Mouse (Mus musculus) heart, postnatal 25 days (tissue): Measurements from ENCODE around the gene Zscan2. TPM values are rescaled to one million over a fixed set of nuclear protein-coding genes. Genes with fewer than 3 reads are reported as not detected.
"Not testable (repeated sequence)": the region's sequence is repeated elsewhere in the genome, so short reads cannot be mapped to it uniquely, and the experiment has no call there.

Experiments used
- DNase-seq: peaks from one replicate; pipeline ENCODE4 v3.0.0; 2022; ENCODE audit warnings: low spot score
- intact Hi-C: fragments of 180-260 bp; cut with DNase I; formaldehyde crosslinking; loops from one replicate; pipeline ENCODE4 v1.15.1; 2025
- total RNA-seq, 2 experiments: library from RNA; stranded (reverse); gene quantifications; 2 replicates each; pipeline ENCODE4 v1.2.3; 2021

Zscan2 gene
- total RNA-seq, result 1 to 10 TPM; 5.4 to 6.1 TPM

DNA sequence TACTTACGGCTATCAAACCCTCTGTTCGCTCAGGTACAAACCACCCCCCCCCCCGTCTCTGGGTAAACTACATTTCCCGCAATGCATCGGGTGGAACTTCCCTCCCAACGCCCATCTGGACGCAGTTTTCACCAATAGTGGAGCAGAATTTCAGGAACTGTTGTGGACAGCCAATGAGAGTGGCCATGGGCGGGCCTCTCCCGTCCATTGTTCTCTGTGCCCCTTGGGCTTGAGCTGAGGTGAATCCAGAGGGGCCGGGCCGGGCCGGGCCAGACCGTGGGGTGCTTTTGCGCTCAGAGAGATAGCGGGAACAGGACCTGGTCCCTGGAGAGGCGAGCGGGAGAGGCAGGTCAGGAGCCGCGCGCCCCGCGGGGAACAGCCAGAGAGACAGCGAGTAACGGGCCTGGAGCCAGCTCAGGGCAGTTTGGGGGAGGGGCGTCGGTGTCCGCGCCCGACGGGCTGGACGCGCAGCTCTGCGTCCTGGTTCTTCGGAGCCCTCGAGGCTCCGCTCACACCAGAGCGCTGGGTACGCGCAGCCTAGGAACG lies at the start of gene Zscan2:
TSS of gene Zscan2 (plus strand) at position 192 of the 546 bp plus-strand sequence.
- intact Hi-C loops, result loop anchor here (5.0 to 10.0 kb wide), 2 partner anchors 201 to 484 kb away; partner anchors contain the start of gene Rps17
- peak; percentile 87 for DNase-seq

DNA sequence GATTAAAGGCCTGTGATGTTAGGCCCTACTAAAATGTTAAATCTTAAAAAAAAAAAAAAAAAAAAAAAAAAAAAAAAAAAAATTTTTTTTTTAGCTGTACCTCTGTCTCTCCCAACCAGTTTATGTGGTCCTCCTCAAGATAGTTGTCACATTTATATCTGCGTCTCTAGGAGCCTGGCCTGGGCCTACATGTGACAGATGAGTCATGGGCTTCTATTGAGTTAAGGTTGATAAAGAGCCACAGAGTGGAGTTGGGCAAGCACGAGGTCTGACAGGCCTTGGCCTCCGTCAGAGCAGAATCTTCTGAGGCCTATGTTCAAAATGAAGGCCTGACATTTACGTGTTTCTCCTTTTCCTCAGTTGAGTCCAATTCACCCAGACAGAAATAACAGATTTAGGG lies 47.3 kb upstream of the Zscan2 start:
- intact Hi-C loops, result no loop called here
- DNase-seq, result no peak

DNA sequence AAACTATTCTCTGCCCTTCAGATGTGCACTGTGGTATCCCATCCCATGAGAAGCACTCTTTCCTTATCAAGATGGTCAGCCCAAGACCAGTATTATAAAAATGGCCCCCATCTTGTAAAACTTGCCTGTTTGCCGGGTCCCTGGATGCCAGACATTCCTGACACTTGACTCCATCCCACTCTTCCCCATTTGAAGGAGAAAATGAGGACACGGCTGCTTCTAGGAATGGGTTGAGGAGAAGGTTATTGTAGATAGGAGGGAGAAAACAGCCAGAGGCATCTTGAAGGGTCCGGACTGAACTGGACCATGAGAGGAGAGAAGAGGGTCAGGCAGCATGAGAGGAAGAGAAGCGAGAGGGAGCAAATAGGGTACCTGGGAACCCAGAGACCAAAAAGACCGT lies 44.1 kb upstream of the Zscan2 start:
- intact Hi-C loops, result no loop called here
- DNase-seq, result no peak

DNA sequence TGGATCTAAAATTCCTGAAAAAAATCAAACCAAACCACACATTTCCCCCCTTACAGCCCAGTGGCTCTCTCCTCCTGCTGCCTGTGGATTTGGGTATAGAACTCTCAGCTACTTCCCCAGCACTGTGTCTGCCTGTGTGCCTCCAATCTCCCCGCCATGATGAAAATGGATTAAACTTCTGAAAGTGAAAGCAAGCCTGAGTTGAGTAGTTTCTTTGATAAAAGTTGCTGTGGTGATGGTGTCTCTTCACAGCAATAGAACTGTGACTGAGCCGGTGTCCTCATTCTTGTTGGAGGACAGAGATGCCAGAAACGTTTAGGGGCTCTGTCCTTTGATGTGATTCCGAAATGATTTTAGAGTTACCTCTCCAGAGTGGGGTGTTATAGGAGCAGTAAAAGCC lies 39.9 kb upstream of the Zscan2 start:
- no peak for DNase-seq
- intact Hi-C loops, result no loop called here

DNA sequence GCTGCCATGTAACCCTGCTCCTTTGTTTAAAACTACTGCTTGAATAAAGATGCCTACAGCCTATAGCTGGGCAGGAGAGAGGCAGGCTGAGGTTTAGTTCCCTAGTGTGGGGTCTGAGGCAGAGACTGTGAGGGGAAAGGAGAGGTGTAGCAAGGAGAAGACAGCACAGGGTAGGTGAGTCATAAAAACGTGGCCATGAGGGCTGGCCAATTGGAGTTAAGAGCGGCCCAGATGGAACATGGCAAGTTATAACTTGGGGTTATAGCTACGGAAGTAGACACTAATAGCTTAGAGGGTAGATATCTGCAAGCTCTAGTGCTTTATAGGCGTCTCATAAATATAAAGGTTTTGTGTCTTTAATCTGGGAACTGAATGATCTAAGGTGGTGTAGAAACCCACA lies 37.5 kb upstream of the Zscan2 start:
- intact Hi-C loops, result no loop called here
- no peak for DNase-seq

DNA sequence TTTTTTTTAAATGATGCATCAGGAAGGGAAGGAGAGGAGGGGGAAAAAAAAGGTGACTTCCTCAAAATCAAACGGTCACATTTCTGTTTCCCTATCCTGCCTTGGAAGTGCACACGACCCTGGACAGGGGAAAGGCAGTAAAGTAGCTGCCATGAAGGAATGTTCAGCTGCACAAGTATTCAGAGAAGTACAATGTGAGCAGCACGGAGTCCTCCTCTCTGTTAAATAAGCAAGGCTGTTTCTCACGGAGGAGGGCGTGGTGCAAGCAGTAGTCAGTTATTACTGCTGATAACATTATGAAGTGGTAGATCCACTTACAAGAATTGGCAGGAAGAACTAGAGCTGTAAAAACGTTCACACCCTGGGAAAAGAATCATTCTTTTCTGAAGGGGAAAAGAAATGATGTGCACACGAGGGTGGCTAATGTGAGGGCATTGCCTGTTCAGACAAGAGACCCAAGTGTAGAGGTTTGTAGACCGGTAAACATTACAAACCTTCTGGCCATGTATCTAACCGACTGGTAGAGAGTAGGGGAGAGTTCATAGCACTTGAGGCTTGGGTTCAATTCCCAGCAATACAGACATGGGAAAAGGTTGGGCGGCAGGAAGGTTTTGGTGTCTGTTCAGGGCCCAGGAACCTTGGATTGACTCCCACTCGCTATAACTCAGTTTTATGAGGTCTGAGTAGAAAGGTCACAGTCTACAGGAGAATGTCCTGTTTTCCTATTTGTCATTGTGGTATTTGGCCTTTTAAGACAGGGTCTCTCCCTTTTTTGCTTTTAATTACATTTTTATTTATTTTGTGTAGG lies 36.6 kb upstream of the Zscan2 start:
- intact Hi-C loops, result no loop called here
- no peak for DNase-seq

DNA sequence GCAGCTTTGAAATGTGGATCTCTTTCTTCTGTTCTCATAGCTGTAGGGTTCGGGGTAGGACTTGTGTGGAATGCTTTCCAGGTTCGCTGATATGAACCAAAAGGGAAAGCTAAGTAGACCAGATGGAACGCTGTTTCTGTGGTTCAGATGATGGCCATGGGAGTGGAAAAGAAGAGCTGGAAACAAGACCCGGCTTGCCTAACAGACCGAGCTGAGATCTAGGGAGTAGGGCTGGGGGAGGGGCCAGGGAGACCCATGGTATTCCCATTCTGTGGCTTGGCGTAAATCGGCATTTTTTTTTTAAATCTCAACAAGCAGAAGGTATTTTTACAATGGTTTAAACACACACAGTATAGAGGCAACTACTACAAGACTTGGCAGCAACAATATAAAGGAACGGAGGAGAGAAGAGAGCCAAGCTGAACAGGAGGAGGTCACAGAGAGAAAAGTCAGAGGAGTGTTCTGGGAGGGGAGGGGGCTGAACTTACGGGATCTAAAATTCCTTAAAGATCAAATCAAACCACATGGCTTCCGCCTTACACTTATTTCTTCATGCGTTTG lies 34.8 kb upstream of the Zscan2 start, which contains the start of gene Iqgap1:
TSS of gene Iqgap1 (minus strand) at position 132 of the 561 bp plus-strand sequence.
- DNase-seq, result no peak
- intact Hi-C loops, result no loop called here

DNA sequence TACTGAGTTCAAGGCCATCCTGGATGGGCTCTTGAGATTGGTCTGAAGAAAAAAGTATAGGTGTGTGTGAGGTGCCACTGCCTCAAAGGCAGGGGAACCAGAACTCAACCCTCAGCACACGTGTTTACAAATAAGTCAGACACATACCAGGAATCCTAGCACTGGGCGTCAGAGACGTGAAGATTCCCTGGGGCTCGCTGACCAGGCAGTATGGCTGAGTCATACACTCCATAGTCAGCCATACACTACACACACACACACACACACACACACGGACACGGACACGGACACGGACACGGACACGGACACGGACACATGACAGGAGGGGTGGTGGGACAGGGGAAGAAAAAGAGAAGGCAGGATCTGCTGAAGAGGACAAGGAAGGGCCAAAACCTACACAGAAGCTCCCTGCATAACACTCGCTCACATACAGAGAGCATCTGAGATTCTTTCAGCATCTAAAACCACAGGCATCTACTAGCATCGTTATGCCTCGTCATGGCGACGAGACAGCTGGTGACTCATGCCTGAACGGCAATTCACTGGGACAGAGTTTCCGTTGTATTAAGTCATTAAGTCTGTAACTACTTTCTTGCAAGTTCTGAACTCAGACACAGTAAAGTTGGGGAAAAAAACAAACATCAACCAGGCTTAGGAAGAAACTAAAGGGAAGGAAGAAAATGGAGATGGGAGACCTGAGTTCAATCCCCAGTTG lies 32.4 kb upstream of the Zscan2 start:
- DNase-seq, result no peak
- intact Hi-C loops, result no loop called here

DNA sequence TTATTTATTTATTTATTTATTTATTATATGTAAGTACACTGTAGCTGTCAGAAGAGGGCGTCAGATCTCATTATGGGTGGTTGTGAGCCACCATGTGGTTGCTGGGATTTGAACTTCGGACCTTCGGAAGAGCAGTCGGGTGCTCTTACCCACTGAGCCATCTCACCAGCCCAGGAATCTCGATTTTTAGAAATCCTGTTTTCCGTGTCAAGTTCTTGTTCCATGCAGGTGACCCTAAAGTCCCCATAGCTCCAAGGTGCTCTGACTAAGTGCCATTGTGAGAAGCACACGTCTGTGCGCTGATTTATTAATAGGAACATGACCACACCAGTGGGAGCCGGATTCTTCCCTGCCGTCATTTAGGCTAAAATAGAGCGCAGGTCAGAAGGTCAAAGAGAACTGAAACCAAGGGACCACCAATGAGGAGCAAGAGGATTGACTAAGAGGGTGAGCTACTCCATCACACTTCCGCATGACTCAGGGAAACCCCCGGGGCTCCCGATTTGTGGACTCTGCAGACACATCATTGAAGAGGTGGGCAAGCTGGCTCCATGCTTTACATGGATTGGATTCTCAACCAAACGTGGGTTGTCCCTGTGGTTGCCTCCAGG lies 30.4 kb upstream of the Zscan2 start:
- intact Hi-C loops, result no loop called here
- no peak for DNase-seq

DNA sequence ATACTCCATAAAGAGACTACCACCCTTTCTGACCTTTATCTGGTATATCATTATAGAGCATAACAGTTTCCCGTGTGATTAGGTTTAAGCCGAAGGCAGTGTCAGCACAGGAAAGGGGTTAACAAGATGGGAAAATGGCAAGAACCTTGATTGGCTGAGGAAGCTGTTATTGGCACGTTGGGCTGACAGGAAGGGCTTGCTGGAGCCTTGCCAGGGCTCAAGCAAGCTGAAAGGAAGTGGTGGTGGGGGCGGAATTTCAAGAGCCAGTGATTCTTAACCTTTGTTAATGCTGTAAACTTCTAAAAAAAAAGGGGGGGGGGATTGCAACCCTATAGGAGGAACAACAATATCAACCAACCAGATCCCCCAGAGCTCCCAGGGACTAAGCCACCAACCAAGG lies 28.5 kb upstream of the Zscan2 start:
- DNase-seq, result no peak
- intact Hi-C loops, result no loop called here

DNA sequence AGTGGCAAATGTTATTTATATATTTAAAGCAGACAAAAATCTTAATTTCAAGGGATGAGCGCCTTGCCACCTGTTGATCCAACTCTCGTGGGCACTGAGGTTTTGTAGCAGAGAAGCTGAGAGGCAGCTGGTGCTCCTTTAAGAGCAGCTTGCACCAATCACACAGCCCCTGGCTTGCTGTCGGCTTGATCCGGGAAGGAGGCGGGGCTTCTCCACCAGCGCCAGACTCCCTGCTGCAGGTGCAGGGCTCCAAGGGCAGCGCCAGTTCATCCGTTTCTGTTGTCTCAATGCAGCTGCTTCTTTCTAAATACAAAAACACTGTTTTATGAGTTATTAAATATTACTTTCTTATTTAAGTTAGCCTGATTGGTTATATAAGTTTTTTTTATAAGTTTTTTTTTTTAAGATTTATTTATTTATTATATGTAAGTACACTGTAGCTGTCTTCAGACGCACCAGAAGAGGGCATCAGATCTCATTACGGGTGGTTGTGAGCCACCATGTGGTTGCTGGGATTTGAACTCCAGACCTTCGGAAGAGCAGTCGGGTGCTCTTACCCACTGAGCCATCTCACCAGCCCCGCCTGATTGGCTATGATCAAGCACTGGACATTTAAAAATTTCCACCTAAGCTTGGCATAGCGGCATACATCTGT lies 27.6 kb upstream of the Zscan2 start:
- DNase-seq, intact Hi-C loops: not testable (repeated sequence)

DNA sequence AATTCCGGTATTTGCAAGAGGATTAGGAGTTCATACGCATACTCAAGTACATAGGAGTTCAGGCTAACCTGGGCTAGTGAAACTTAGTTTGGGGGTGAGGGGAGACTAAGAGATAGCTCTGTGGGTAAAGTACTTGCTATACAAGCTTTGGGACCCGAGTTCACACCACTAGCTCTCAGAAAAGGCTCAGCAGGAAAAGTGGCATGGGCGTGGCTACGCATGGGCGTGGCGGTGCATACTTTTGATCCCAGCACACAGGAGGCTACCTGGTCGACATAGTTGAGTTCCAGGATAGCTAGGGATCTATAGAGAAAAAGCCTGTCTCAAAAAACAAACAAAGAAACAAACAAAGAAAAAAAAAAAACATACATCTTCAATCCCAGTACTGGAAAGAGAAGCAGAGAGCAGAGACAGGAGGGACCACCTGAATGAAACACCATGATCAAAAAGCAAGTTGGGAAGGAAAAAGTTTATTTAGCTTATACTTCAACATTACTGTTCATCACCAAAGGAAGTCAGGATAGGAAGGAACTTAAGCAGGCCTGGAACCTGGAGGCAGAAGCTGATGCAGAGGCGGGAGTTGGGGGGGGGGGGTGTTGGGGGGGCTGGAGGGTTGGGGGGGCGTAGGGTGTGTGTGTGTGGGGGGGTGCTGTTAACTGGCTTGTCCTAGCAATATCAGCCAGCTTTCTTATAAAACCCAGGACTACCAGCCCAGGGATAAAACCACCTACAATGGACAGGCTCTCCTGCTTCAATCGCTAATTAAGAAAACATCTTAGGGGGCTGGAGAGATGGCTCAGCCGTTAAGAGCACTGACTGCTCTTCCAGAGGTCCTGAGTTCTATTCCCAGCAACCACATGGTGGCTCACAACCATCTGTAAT lies 26.8 kb upstream of the Zscan2 start:
- no peak for DNase-seq
- intact Hi-C loops, result no loop called here

DNA sequence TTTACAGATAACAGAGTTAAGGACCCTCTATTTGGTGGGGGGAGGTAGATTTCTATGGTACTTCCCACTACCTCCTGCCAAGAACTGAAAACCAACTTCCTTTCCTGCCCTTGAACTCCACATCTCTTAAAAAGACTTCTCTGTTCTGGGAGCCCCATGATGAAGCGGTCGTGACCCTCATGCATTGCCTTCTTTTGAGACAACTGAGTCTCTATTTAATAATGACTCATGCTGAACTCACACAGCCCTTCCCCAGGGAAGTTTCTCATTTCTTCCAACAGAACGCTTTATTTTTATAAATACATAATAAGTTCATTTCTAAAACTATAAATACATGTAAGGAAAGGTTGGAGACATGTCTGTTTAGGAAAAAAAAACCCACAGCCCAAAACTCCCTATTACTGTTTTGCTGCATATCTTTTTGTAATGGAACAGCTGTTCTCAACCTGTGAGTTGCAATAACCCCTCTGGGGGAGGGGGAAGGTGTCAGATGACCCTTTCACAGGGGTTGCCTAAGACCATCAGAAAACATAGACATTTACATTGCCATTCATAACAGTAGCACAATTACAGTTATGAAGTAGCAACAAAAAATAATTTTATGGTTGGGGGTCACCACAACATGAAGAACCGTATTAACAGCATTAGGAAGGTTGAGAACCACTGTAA lies 24.6 kb upstream of the Zscan2 start:
- intact Hi-C loops, result no loop called here
- DNase-seq, result no peak

DNA sequence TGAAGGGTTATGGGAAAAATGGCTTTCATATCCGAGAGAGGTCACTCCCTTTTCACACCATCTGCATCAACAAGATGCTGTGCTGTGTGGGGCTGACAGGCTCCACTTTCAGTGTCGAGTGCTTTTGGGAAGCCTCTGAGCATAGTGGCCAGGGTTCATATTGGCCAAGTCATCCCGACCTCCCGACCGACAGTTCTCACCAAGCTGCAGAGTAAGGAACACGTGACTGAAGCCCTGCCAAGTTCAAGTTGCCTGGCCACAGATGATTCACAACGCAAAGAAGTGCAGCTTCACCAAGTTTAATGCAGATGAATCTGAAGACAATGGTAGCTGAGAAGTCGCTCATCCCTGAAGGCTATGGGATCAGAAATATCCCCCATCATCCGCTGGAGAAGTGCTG lies 23.0 kb upstream of the Zscan2 start:
- intact Hi-C loops, result no loop called here

DNA sequence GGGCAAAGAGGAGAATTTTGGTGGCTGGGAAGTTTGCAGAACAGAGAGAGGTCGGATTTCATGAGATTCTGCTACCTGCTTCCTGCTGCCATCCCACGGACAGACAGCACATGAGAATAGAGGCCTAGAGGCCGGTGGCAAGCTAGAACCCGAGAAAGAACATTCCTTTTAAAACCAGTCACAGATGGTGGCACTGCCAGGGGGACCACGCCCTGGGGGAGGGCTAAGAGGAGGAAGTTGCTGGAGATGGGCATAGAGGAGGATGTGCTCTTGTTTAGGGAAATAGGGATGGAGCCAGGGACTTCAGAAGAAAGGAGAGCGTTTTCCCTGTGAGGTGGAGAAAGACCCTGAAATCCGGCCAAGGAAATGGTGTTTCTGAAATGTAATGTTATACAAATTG lies 22.5 kb upstream of the Zscan2 start:
- no peak for DNase-seq
- intact Hi-C loops, result no loop called here

More for the DNA sequence above, 23.0 kb upstream of the Zscan2 start:
- DNase-seq, result no peak

DNA sequence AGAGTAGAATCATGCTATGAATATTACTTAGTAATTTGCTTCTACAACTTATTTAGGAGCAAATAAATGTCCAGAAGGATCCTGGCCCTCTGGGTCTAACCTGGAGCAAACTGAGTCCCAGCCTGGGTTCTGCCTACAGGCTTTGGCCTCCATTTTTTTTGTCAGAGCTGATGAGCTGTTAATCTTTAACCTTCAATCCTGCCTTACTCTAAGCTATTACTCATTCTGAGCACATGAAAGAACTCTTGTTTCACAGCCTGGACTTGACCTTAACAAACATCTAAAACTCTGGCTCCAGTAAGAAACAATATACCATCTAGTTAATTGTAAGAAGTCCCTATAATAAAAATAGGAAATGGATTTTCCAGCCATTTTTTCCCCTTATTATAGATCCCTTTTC lies 21.0 kb upstream of the Zscan2 start:
- intact Hi-C loops, result loop anchor here (2.0 kb wide), 1 partner anchor 97 kb away; no protein-coding TSS in a partner anchor
- no peak for DNase-seq

DNA sequence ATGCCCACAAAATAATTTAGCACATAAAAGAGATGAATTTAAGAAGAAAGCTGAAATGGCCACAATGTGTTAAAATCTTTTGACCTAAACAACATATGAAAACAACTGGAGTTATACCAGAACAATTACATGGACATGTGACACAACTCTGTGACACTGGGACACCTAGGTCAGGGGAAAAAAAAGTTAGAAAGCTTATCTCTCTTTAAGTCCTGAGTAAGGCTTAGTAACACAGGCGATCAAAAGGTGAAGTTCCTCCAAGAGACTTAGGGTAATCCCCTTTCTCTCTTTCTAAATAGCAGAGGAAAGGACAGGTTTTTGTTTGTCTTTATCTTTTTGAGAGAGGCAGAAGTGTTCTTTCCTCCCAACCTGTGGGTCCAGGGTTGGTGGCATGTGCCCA lies 20.5 kb upstream of the Zscan2 start:
- intact Hi-C loops, result loop anchor here (2.0 kb wide), 1 partner anchor 97 kb away; no protein-coding TSS in a partner anchor
- DNase-seq, result no peak

DNA sequence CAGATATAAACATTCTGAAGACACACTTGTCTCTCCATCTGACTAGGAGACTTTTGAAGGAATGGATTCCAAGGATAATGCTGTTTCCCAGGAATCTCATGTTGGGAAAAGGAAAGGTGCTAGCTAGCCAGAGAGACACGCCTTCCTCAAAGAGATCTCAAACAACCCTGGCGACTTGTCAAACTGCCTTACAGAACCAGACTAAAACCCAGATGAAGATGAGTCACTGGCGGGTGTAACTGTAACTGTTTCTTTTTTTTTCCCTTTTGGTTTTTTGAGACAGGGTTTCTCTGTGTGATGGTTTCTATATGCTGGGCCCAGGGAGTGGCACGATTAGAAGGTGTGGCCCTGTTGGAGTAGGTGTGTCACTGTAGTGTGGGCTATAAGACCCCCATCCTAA lies 19.8 kb upstream of the Zscan2 start:
- intact Hi-C loops, result loop anchor here (2.0 kb wide), 1 partner anchor 98 kb away; no protein-coding TSS in a partner anchor
- DNase-seq, result no peak
